Mouse (Mus musculus) activated CD4-positive, CD25-positive, alpha-beta regulatory T cell, adult 4 months (primary cell): ENCODE data around the gene Gm20822. TPM values are rescaled to one million over a fixed set of nuclear protein-coding genes. Genes with fewer than 3 reads are reported as not detected.
"Not testable (repeated sequence)": the region's sequence is repeated elsewhere in the genome, so short reads cannot be mapped to it uniquely, and the experiment has no call there.

Source experiments
- ATAC-seq: one replicate; pipeline ENCODE4 v1.8.0; 2017
- polyA plus RNA-seq, 2 experiments: library from polyadenylated mRNA; unstranded; fragments of 100-300 nt; shearing (Covaris generic); gene quantifications; one replicate each; pipeline ENCODE4 v1.2.1; 2017

The Gm20822 gene
- not detected for polyA plus RNA-seq

- ATAC-seq: not testable (repeated sequence)
Observed at GRCm38 (mm10) chrY:15884671-15885070, at the start of gene Gm20822. Gm20822 (minus strand) TSS chrY:15884771.
